Mouse (Mus musculus): ENCODE results near the gene Epb41l3. TPM values are rescaled to one million over a fixed set of nuclear protein-coding genes. Genes with fewer than 3 reads are reported as not detected.
A peak's percentile ranks its signal among the peaks of the same experiment; 100 is the strongest.

Gene Epb41l3
- polyA plus RNA-seq, 1 experiment from 2014 or later, result 53.7 TPM

- ATAC-seq (ENCODE audit: borderline replicate concordance, extremely low read depth, low FRiP score, low TSS enrichment), result no peak
- no peak overlapping the region for H3K4me3 ChIP-seq
- no peaks in the 10 kb centered on the region for H3K9me3 ChIP-seq
- H3K9ac ChIP-seq, result no peak overlapping the region
- no peaks in the 10 kb centered on the region for H3K27me3 ChIP-seq
- H3K27ac ChIP-seq, result no peak overlapping the region
- H3K36me3 ChIP-seq, result no peaks in the 10 kb centered on the region
- 77% methylated on average over 7 of the region's 7 CpGs for WGBS
- no peak overlapping the region for H3K4me2 ChIP-seq
- H3K4me1 ChIP-seq, result peaks cover 33% of the 10 kb centered on the region
These were observed 150.5 kb downstream of the Epb41l3 start for GRCm38 (mm10) chr17:69225996-69226395.

- no peak overlapping the region for H3K4me2 ChIP-seq
- 35% methylated on average over 9 of the region's 9 CpGs for WGBS
- H3K9me3 ChIP-seq, result no peaks in the 10 kb centered on the region
- ATAC-seq (ENCODE audit: borderline replicate concordance, extremely low read depth, low FRiP score, low TSS enrichment), result no peak
- H3K27ac ChIP-seq, result no peak overlapping the region
- peaks cover 18% of the 10 kb centered on the region; the same call in 1 of the 2 replicates for H3K4me1 ChIP-seq
- H3K36me3 ChIP-seq, result no peaks in the 10 kb centered on the region
- no peaks in the 10 kb centered on the region for H3K27me3 ChIP-seq
- no peak overlapping the region for H3K4me3 ChIP-seq
- H3K9ac ChIP-seq, result no peak overlapping the region
These were observed 152.0 kb downstream of the Epb41l3 start for GRCm38 (mm10) chr17:69227426-69228014.

- no peak overlapping the region for H3K27ac ChIP-seq
- no peak overlapping the region for H3K4me2 ChIP-seq
- peaks cover 15% of the 10 kb centered on the region; the same call in 1 of the 2 replicates for H3K4me1 ChIP-seq
- no peak overlapping the region for H3K4me3 ChIP-seq
- no peak overlapping the region for H3K9ac ChIP-seq
- no peaks in the 10 kb centered on the region for H3K9me3 ChIP-seq
- 60% methylated on average over 5 of the region's 5 CpGs for WGBS
- no peak for ATAC-seq (ENCODE audit: borderline replicate concordance, extremely low read depth, low FRiP score, low TSS enrichment)
- H3K36me3 ChIP-seq, result no peaks in the 10 kb centered on the region
- no peaks in the 10 kb centered on the region for H3K27me3 ChIP-seq
These were observed 154.0 kb downstream of the Epb41l3 start for GRCm38 (mm10) chr17:69229451-69229850.

- Histone ChIP-seq H3K27me3 (no peaks in the 10 kb centered on the region), H3K27ac (no peak overlapping the region), H3K4me3 (no peak overlapping the region), H3K4me2 (no peak overlapping the region), H3K36me3 (no peaks in the 10 kb centered on the region), H3K4me1 (peaks cover 15% of the 10 kb centered on the region; the same call in 1 of the 2 replicates), H3K9me3 (no peaks in the 10 kb centered on the region), H3K9ac (no peak overlapping the region)
- no peak for ATAC-seq (ENCODE audit: borderline replicate concordance, extremely low read depth, low FRiP score, low TSS enrichment)
- 35% methylated on average over 6 of the region's 6 CpGs for WGBS
These were observed 154.7 kb downstream of the Epb41l3 start for GRCm38 (mm10) chr17:69230131-69230621.

- H3K9ac ChIP-seq, result no peak overlapping the region
- H3K9me3 ChIP-seq, result no peaks in the 10 kb centered on the region
- ATAC-seq (ENCODE audit: borderline replicate concordance, extremely low read depth, low FRiP score, low TSS enrichment), result no peak
- H3K4me1 ChIP-seq, result peaks cover 14% of the 10 kb centered on the region; the same call in 1 of the 2 replicates
- H3K4me2 ChIP-seq, result no peak overlapping the region
- H3K4me3 ChIP-seq, result no peak overlapping the region
- no peaks in the 10 kb centered on the region for H3K27me3 ChIP-seq
- H3K36me3 ChIP-seq, result no peaks in the 10 kb centered on the region
- WGBS, result 79% methylated on average over 5 of the region's 5 CpGs
- no peak overlapping the region for H3K27ac ChIP-seq
These were observed 155.9 kb downstream of the Epb41l3 start for GRCm38 (mm10) chr17:69231360-69231759.

- Histone ChIP-seq H3K27me3 (no peaks in the 10 kb centered on the region), H3K27ac (no peak overlapping the region), H3K36me3 (no peaks in the 10 kb centered on the region), H3K9ac (no peak overlapping the region), H3K4me2 (no peak overlapping the region), H3K4me1 (no peaks in the 10 kb centered on the region), H3K9me3 (no peaks in the 10 kb centered on the region), H3K4me3 (no peak overlapping the region)
- 90% methylated on average over 3 of the region's 3 CpGs for WGBS
- ATAC-seq (ENCODE audit: borderline replicate concordance, extremely low read depth, low FRiP score, low TSS enrichment), result no peak
These were observed 161.7 kb downstream of the Epb41l3 start for GRCm38 (mm10) chr17:69237172-69237571.

- Histone ChIP-seq H3K27ac (no peak overlapping the region), H3K27me3 (no peaks in the 10 kb centered on the region), H3K4me1 (no peaks in the 10 kb centered on the region), H3K9ac (no peak overlapping the region), H3K9me3 (no peaks in the 10 kb centered on the region), H3K4me3 (no peak overlapping the region), H3K36me3 (no peaks in the 10 kb centered on the region), H3K4me2 (no peak overlapping the region)
- ATAC-seq (ENCODE audit: borderline replicate concordance, extremely low read depth, low FRiP score, low TSS enrichment), result 0 out of 2 replicates have a peak, but pooled peaks have one; percentile 27
- WGBS, result 88% methylated on average over 4 of the region's 4 CpGs
These were observed 163.4 kb downstream of the Epb41l3 start for GRCm38 (mm10) chr17:69238810-69239373.

GRCm38 (mm10) chr17:69239423-69239822 is 163.9 kb downstream of the Epb41l3 start:
- H3K4me3 ChIP-seq, result no peak overlapping the region
- no peak overlapping the region for H3K4me2 ChIP-seq
- H3K36me3 ChIP-seq, result no peaks in the 10 kb centered on the region
- H3K9me3 ChIP-seq, result no peaks in the 10 kb centered on the region
- no peak overlapping the region for H3K9ac ChIP-seq
- H3K4me1 ChIP-seq, result no peaks in the 10 kb centered on the region
- WGBS, result 83% methylated on average over 6 of the region's 6 CpGs
- H3K27me3 ChIP-seq, result no peaks in the 10 kb centered on the region
- ATAC-seq (ENCODE audit: borderline replicate concordance, extremely low read depth, low FRiP score, low TSS enrichment), result no peak
- H3K27ac ChIP-seq, result no peak overlapping the region

GRCm38 (mm10) chr17:69255834-69256233 is 180.4 kb downstream of the Epb41l3 start:
- no peak overlapping the region for H3K9ac ChIP-seq
- H3K4me2 ChIP-seq, result no peak overlapping the region
- H3K27me3 ChIP-seq, result no peaks in the 10 kb centered on the region
- H3K4me3 ChIP-seq, result no peak overlapping the region
- H3K9me3 ChIP-seq, result no peaks in the 10 kb centered on the region
- no peak overlapping the region for H3K27ac ChIP-seq
- 56% methylated on average over 9 of the region's 9 CpGs for WGBS
- no peak for ATAC-seq (ENCODE audit: borderline replicate concordance, extremely low read depth, low FRiP score, low TSS enrichment)
- no peaks in the 10 kb centered on the region for H3K36me3 ChIP-seq
- H3K4me1 ChIP-seq, result no peaks in the 10 kb centered on the region

- Histone ChIP-seq H3K9me3 (no peaks in the 10 kb centered on the region), H3K4me1 (no peaks in the 10 kb centered on the region), H3K36me3 (no peaks in the 10 kb centered on the region), H3K27me3 (no peaks in the 10 kb centered on the region), H3K9ac (no peak overlapping the region), H3K4me2 (no peak overlapping the region), H3K27ac (no peak overlapping the region), H3K4me3 (no peak overlapping the region)
- WGBS, result 36% methylated on average over 9 of the region's 9 CpGs
- ATAC-seq (ENCODE audit: borderline replicate concordance, extremely low read depth, low FRiP score, low TSS enrichment), result no peak
These were observed 181.0 kb downstream of the Epb41l3 start for GRCm38 (mm10) chr17:69256441-69256840.

GRCm38 (mm10) chr17:69263810-69264565 is 188.5 kb downstream of the Epb41l3 start:
- 61% methylated on average over 15 of the region's 15 CpGs for WGBS
- Histone ChIP-seq H3K4me1 (peaks cover 7% of the 10 kb centered on the region), H3K36me3 (peaks cover 4% of the 10 kb centered on the region; the same call in 1 of the 2 replicates), H3K9ac (no peak overlapping the region), H3K27me3 (no peaks in the 10 kb centered on the region), H3K9me3 (no peaks in the 10 kb centered on the region), H3K27ac (no peak overlapping the region), H3K4me2 (no peak overlapping the region), H3K4me3 (no peak overlapping the region)
- ATAC-seq (ENCODE audit: borderline replicate concordance, extremely low read depth, low FRiP score, low TSS enrichment), result no peak

- peaks cover 7% of the 10 kb centered on the region for H3K4me1 ChIP-seq
- no peak overlapping the region for H3K9ac ChIP-seq
- no peaks in the 10 kb centered on the region for H3K9me3 ChIP-seq
- peaks cover 4% of the 10 kb centered on the region; the same call in 1 of the 2 replicates for H3K36me3 ChIP-seq
- H3K4me2 ChIP-seq, result no peak overlapping the region
- 27% methylated on average over 4 of the region's 4 CpGs for WGBS
- no peak for ATAC-seq (ENCODE audit: borderline replicate concordance, extremely low read depth, low FRiP score, low TSS enrichment)
- no peaks in the 10 kb centered on the region for H3K27me3 ChIP-seq
- H3K4me3 ChIP-seq, result no peak overlapping the region
- no peak overlapping the region for H3K27ac ChIP-seq
These were observed 189.7 kb downstream of the Epb41l3 start for GRCm38 (mm10) chr17:69265171-69265570.
